Mouse (Mus musculus) hindbrain, embryonic 10.5 days (tissue): ENCODE results near the gene Acrbp. TPM values are rescaled to one million over a fixed set of nuclear protein-coding genes. Genes with fewer than 3 reads are reported as not detected.

Source experiments
- polyA plus RNA-seq: library from polyadenylated mRNA; unstranded; fragments of >200 nt; fragmentation: Nextera tagmentation; extraction: Ambion mirVana; gene quantifications from 2 replicates; pipeline ENCODE4 v1.2.1, GENCODE M21; 2016

Gene Acrbp
- polyA plus RNA-seq, 1 experiment from 2014 or later = 13.1 TPM

Other genes starting within 250 kb of the Acrbp start
- 8.3 and 8.7 TPM in 2 replicates for gene Spsb2, start 241.0 kb upstream of the Acrbp start, polyA plus RNA-seq
- 794 and 931 TPM in 2 replicates for gene Tpi1, start 235.4 kb upstream of the Acrbp start, polyA plus RNA-seq
- 206 and 211 TPM in 2 replicates for gene Usp5, start 220.2 kb upstream of the Acrbp start, polyA plus RNA-seq
- gene Cdca3, start 220.1 kb upstream of the Acrbp start, polyA plus RNA-seq = 232 and 255 TPM in 2 replicates
- gene Gnb3, start 209.4 kb upstream of the Acrbp start, polyA plus RNA-seq = 0.44 and 0.76 TPM in 2 replicates
- gene P3h3, start 191.9 kb upstream of the Acrbp start, polyA plus RNA-seq = 12.6 and 13.4 TPM in 2 replicates
- 2.3 and 5.0 TPM in 2 replicates for gene Gpr162, start 185.7 kb upstream of the Acrbp start, polyA plus RNA-seq
- not detected in 2 replicates for gene Cd4, start 161.5 kb upstream of the Acrbp start, polyA plus RNA-seq
- gene Lag3, start 138.0 kb upstream of the Acrbp start, polyA plus RNA-seq = 1.1 and 1.3 TPM in 2 replicates
- gene Ptms, start 129.6 kb upstream of the Acrbp start, polyA plus RNA-seq = 271 and 416 TPM in 2 replicates
- 417 and 499 TPM in 2 replicates for gene Mlf2, start 118.3 kb upstream of the Acrbp start, polyA plus RNA-seq
- 130 and 138 TPM in 2 replicates for gene Cops7a, start 84.2 kb upstream of the Acrbp start, polyA plus RNA-seq
- gene Pianp, start 53.0 kb upstream of the Acrbp start, polyA plus RNA-seq = 0.85 and 2.4 TPM in 2 replicates
- gene Zfp384, start 40.5 kb upstream of the Acrbp start, polyA plus RNA-seq = 8.7 and 12.8 TPM in 2 replicates
- gene Ing4, start 9.9 kb upstream of the Acrbp start, polyA plus RNA-seq = 125 and 153 TPM in 2 replicates
- 0.10 TPM in 1 of 2 replicates, not detected in the other for gene Lpar5, start 18.2 kb downstream of the Acrbp start, polyA plus RNA-seq
- gene Chd4, start 46.3 kb downstream of the Acrbp start, polyA plus RNA-seq = 95.7 and 97.6 TPM in 2 replicates
- gene Nop2, start 82.2 kb downstream of the Acrbp start, polyA plus RNA-seq = 67.6 and 83.8 TPM in 2 replicates
- gene Iffo1, start 95.6 kb downstream of the Acrbp start, polyA plus RNA-seq = 12.5 and 18.3 TPM in 2 replicates
- gene Gapdh, start 116.8 kb downstream of the Acrbp start, polyA plus RNA-seq = 2,613 and 2,865 TPM in 2 replicates
- gene Ncapd2, start 142.0 kb downstream of the Acrbp start, polyA plus RNA-seq = 199 and 233 TPM in 2 replicates
- gene Mrpl51, start 142.1 kb downstream of the Acrbp start, polyA plus RNA-seq = 206 and 213 TPM in 2 replicates
- gene Vamp1, start 165.9 kb downstream of the Acrbp start, polyA plus RNA-seq = 3.3 and 3.9 TPM in 2 replicates
- gene Tapbpl, start 182.2 kb downstream of the Acrbp start, polyA plus RNA-seq = 1.9 TPM in 2 replicates
- gene Cd27, start 187.3 kb downstream of the Acrbp start, polyA plus RNA-seq = 1.2 TPM in 2 replicates
- gene Tuba3a, start 236.4 kb downstream of the Acrbp start, polyA plus RNA-seq = 0.17 TPM in 1 of 2 replicates, not detected in the other